Mouse (Mus musculus) frontal cortex, postnatal 36 days (tissue): ENCODE measurements at regions not wholly inside any gene's neighbourhood (a gene's known extent, or its start where the extent isn't known, plus 50 kb on each side); places are given as distances from the start of the nearest gene placed in this dataset.
"Not testable (repeated sequence)": the region's sequence is repeated elsewhere in the genome, so short reads cannot be mapped to it uniquely, and the experiment has no call there.

Source experiments
- DNase-seq, 2 experiments: peaks; one replicate each; pipeline ENCODE4 v3.0.0; 2022; ENCODE audit warnings: low spot score in 2 of 2

DNA sequence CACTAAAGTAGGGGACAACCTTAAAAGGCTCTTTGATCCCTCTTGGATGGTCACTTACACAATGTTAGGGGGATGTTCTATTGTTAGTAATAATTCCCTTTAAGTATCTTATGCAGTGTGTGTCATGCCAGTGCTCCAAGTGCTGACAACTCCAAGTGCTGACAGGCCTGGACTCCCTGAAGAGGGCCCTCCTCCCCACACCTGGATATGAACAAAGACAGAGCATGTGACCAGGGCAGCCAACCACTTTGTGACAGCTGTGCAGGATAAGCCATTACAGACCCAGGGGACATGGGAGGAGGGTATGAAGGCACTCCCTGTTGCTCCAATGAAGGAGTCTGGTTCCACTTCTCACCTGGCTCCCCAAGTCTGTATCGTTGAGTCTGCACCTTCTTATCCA, 224.7 kb downstream of the Adamts15 start:
- no peak for DNase-seq

DNA sequence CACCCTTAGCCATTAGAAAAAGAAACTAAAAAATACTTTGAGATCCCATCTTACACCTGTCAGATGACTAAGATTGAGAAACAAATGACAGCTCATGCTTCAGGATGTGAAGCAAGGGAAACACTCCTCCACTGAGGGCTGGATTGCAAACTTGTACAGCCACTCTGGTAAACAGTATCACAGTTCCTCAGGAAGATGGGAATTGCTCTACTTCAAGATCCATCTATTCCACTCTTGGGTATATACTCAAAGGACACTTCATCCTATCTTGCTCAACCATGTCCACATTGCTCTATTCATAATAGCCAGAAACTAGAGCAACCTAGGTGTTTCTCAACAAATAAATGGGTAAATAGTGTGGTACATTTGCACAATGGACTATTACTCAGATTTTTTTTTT, 241.2 kb downstream of the Snx19 start:
- no peak for DNase-seq

DNA sequence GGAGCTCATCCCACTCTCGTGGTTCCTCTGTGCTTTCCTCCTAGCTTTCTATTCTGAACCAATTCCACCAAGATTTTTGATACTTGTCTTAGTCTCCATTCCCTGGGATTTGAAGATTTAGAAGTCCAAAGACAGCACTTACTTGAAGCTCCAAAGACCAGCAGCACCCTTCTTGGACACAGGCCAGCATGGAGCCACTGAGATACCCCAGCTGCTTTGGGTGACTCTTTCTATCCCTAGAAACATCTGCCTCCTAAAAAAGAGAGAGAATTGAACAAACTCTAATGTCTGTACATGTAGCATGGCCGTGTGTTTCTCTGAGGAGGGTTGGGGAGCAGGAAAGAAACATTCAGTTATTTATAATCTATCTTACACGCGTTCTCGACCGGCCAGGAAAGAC, 235.5 kb downstream of the Snx19 start:
- DNase-seq: no peak

DNA sequence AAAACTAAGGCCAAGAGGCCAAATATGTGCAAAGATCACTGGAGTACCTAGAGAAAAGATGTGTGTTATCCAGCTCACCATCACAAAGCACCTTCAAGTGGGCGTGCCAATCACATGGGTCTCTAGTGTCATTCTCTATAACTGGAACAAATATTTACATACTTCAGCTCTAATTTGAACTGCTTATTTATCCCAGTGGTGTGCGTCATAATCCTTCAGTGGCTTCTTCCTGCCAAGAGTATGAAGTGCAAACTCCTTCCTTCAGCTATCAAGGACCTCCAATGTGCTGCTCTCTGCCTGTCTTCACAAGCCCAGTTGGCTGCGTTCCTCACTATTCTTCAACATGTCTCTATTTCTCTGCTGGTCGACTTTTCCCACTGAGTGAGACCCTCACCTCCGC, 227.1 kb downstream of the Snx19 start:
- DNase-seq: no peak

DNA sequence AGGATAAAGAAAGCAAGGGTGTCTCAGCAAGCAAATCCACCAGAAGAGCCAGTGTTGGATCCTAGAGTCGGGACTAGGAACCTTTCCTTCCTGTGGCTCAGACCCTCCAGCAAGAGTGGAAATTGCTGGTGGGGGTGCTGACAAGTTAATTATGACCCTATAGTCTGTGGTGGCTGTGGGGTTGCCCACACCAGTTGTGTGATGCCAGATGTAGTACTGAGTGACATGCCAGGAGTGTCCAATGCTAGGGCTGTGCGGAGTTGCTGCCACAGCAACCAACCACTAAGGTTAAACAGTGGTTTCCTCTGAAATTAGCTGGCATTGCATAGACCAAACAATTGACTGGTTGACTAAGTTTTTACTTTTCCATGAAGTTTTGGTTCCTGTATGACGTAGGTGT, 226.3 kb downstream of the Snx19 start:
- no peak for DNase-seq

DNA sequence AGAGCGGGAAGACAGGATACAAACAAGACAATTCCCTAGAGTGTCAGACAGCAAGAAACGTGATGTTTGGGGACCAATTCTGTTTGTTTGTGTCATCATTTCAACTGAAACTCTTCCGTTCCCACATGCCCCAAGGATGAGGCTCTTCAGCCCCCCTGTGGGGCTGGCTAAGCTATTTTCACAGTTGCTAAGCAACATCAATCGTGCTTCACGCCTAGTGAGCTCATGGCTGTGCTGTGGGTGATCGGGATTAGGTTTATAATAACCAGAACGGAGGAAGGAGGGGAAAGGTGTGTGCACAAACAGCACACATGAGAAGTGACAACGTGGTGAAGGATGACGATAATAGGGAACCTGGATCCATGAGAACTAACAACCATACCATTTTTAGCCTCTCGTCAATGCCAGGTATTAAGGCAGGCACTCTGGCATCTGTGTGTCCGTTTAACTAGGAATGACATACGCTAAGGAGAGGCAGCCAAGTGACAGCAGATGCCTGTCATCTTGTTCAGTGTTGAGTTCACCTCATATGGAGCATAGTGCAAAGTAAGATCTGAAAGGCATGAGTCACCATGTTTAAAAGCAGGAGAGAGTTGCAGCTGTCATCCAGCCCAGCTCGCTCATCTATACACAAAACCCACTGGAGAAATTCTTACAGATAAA, 222.6 kb downstream of the Snx19 start:
- peak; percentile 18 to 31 for DNase-seq

DNA sequence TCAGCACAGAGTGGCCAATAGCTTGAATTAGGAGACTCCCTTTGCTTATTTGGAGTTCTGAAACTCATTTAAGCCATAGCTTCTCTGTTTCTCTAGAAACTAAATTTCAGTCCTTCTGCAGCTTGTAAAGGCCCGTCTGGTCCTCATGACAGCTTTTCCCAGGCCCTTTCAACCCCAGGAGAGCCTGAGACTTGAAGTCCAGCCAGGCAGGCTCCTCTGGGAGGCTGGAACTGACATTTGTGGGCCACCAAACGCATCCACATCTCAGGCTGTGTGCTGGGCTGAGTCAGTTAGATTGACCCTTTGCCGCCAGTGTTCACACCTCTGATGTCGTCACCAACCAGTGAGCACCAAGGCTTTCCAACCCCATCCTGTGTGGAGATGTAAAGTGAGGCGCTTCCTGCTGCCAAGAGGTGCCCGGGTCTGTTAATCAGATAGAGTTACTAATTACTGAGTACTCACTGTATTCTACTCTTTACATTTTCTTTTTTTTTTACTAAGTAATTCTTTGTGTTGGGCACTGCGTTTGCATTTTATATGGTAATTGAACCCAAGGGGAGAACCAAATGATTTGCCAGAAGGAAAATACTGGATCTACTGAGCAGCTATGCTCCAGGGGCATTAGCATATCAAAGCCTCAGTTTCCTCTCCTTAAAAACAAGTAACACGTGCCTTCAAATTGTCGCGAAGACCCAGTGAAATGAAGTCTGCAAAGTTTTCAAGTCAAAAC, 207.0 kb downstream of the Snx19 start:
- no peak for DNase-seq

DNA sequence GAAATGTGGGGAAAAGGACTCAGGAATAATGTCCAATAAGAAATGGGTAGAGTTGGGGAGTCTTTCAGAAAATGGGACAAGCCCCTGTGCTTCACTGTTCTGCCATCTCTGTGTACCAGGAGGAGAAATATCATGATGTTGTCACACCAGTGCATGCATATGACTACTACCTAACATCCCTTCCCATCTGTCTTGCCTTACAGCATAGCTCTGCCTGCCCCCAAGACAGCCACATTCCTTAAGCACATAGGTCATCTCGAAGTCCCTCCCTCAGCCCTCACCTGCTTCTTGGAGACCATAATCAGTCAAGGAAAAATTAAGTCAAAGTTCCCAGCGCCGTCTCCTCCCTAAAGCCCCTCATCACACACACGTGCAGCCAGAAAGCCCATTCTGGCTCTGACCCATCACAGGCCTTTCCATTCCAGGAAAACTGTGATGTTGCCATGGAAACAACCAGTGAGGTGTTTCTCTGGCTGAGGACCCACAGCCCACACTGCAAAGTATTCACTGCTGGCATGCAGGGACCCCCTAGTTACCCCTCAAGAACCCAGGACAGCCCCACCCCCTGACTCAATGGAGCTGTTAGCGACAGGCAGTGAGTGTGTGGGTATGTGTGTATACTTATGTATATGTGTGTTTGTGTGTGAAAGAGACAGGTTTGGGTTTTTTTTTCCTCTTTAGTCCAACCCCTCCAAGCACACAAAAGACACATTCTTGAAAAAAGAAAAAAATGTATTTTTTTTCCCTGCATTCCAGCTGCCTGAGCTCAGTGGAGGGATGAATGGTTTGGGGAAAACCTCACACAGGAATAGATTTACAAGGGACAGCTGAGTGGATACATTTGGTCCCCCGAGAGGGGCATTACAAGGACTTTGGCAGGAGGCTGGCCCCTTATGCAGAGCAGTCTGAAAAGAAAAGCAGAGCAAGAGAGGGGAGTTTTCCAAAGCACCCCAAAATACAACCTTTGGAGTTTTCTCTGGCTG, 205.5 kb downstream of the Snx19 start:
- peak; percentile 17 to 35 for DNase-seq

DNA sequence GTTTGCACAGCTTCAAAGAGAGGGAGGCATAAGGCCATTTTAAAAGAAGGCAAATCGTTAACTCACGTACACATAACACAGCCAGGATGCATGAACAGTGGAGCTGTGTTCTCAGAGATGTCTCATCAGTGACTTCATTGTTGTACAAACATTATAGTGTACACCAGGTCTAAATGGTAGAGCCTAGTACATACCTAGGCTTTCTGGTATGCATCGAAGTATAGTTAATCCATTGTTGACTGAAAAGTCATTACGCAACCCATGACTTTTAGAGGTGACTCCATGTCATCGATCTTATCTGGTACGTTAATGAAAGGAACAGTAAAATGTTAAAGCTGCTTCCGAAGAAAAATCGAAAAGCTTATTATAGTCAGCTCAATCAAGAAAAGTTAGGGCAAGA, 198.7 kb downstream of the Snx19 start:
- no peak for DNase-seq

DNA sequence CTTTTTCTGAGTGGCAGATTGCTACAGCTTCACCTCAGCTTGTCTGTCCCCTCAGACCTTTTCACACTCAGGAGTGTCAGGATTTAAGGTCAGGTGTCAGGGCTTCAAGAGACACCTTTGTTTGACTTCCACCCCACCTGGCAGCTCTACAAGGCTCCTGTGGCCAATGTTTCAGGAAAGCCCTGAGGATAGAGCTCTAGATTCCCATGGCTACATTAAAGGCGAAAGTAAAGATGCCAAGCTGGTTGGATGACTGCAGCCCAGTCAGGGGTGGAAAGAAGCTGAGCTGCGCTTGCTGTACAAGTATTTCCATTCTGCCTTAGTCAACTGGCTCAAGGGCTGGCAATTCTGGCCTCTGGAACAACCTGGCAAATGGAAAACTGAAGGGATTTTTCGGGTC, 198.2 kb downstream of the Snx19 start:
- DNase-seq: no peak

DNA sequence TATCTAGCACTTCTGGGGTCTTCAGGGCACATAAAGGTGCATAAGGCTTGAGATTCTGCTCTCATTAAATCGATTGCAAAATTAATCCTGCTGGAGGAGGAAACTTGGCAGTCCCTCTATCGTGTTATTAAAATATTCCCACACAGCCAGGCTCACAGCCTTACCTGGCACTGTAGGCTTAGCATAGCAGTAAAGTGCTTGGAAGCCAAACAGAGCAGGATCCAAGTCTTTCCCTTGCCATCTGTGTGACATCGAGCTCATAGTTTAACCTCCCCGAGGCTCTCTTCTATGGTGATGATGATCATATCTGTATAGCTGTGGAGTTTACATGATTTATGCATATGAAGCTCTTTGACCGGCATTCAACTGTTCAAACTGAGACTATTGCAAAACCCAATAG, 197.6 kb downstream of the Snx19 start:
- no peak for DNase-seq

DNA sequence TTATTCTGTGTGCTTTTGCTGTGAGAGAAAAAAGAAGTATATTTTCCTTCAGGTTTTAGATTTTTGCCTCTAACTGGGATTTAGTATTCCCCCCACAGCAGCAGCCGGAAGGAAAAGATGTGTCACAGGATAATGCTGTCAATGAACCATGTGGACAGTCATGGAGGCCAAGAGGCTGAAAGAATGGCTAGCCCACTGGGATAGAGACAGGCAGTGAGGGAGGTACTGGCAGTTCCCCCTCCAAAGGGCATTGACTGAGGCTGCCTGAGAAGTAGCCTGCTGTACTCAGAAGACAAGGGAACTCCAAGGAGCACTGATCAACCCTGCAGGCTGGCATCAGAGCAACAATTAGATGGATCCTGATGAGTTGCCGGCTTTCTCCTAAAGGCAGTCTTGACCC, 192.4 kb downstream of the Snx19 start:
- DNase-seq: no peak

DNA sequence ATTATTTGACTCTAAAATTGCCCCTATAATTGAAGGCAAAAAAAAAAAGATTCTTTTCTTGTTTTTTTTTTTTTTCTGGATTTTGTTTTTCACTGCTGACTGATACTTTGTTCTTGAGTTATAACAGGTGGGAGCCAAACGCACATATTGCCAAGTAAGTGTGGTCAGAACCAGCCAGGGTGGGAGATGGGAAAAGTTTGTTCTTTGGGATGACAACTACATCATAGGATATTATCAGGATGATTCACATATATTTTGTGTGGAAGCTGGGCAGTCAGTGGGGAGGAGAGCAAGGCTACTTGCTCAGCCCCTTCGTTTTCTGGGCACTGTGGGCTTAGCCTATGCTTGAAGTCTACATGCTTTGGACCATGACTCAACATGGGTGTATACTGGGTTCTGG, 191.3 kb downstream of the Snx19 start:
- DNase-seq: no peak

DNA sequence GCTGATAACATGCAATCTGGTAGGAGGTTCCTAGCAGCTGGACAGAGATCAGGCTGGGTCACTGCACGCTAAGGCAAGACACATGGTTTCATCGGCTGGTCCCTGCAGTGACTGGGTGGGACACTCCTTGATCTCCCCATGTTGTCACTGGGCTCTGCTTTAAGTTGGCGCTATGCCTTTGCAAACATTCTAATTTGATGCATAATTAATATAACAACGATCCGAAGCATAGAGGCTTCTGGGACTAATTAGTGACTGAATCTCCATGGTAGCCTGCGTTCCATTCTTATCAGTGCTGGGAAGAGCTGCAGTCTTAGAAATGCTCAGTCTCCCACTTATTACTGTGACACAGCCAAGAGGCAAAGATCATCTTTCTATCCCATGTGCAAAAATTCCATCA, 186.8 kb downstream of the Snx19 start:
- no peak for DNase-seq

DNA sequence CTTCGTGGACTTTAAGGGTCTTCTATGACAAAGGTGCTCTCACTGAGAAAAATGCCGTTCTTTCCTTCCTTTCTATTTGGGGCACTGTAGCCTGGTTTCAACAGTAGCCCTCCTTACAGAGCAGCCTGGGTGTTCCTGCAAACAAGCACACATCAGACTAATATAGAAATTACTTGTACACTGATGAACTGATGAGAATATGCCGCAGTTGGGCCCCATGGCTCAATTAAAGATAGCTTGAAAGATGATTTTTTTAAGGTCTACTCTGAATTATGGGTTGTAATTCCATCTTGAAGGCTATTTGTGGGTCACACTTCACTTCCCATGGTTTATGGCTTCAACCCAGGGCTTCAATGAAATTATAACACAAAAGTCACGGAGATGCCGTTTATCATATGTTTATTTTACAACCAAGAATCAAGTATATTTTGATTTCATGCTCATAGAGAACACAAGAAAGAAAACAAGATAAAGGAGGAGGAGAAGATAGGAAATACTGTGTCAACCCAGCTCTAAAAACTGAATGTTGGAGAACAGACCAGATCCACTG, 186.2 kb downstream of the Snx19 start:
- no peak for DNase-seq

DNA sequence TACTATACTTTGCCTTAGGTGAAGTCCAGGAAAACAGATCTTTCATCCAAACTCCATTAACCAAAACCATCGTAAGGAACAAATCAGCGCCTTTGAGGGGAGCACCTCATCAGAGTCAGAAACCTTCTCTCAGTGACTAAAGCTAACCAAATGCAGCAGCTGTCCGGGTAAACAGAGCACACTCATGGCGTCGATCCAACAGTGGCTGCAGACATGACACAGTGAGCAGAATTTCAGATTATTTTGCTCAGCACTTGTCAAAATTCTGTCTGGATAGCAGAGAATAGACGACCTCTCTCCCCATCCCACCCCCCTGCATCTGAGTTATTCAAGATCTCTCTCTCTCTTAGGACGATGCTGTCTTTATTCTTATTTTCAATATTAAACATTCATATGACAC, 183.4 kb downstream of the Snx19 start:
- DNase-seq: no peak

DNA sequence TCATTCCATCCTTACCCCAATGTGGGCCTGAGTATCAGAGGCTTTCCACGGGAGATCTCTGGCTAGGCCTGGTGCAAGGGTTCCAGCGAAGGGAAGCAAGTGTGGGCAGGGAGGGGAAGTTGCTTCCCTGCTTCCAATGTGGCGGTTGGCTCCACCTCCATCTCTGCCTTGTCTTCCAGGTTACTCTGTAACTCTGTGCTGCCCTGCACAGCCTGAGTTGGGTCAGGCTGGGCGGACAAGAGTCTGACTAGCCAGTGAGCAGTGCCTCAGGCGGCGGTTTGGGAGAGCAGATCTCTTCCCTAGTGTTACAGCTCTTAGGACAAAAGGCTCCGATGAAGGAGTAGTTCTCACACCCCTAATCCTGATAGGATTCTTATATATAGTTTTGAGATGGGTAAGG, 172.8 kb downstream of the Snx19 start:
- DNase-seq: no peak

DNA sequence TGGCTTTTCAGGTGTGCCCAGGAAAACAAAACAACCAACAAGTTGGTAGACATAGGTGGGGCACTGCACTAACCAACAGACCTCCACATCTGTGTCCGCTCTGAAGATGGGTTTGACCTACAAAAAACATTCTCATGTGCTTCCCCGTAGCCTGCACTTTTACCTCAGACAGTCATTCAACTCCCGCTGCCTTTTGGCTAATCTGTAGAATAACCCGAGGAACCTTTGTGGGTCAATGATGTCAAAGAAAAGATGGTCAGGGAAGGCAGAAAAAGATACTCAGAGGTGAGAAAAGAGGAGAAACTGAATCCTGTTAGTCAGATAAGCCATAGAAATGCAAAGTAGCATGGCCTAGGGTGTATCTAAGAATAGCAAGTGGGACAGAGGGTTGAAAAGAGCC, 170.8 kb downstream of the Snx19 start:
- no peak for DNase-seq

DNA sequence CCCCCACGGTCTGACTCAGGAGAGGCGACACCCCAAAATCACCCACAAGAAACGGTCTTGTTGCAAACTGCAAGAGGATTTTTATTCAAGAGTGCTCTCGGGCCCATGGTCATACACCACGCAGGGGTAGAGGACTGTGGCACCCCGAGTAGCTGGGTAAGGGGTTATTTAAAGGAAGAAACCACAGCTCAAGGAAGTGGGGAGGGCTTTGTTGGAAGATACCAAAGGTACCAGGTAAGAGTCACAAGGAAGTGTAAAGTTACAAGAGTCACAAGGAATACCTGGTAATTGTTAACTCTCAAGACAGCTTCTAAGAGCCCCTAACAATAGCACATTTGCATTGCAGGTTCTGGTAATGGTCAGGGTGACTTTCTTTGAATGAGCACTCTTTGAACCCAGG, 170.2 kb downstream of the Snx19 start:
- not testable (repeated sequence) for DNase-seq

DNA sequence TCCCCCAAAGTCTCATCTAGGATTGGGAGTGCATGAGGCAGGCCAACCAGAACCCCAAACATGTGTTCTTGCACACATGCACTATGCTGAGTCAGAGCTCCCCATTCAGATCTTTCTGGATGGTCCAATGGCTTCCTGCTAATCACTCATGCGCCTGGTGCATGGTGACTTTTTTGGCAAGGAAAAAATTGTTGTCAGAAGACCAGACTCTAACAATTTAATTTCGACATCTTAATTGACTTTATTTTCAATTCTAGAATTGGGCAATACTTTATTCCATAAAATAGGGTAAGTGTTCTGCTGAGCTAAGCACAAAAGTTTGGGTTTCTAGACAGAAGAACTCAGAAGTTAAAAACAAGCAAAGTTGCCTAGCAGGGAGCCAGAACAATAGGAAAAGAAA, 165.7 kb downstream of the Snx19 start:
- DNase-seq: no peak

DNA sequence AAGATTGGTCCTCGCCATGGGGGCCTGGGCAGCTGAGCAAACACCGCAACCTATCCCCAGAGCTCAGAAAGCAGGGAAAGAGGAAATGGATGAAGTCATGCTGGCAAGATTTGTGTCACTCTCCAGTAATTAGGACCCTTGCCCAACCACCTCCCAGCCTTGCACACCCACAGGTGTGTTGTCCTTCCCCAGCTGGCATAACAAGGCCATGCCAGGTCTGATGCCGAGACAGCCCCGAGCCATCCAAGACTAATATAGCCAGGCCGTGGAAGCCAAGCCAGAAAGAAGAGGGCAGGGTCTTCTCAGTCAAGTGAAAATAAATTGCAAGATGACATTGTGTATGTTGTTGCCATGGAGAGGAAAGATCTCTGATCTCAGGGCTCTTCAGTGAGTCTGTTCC, 164.3 kb downstream of the Snx19 start:
- no peak for DNase-seq

DNA sequence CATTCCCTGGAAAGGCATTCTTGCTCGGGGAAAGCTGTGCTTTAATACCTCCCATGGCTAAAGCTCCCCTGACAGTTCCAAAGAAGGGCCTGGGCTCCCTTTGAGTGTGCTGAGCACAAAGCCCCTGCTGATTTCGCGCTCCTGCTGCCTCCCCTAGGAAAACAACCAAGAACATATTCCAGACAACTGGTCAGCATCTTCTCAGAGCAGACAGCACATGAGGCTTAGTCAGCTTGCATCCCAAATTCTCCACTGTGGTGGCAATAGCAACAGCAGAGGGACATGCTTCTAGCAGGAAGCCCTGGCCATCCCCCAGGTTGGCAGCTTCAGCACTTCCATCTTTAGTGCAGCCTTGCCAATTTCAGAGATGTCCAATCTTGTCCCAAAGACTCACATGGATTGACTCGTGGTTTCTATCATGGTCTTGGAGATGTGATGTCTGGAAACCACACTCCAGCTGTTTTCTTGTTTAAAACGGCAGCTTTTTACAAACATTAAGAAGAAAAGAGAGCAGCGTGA, 163.8 kb downstream of the Snx19 start:
- peak; percentile 11 to 39 for DNase-seq
